Mouse (Mus musculus): ENCODE measurements around the gene Spag6. TPM values are rescaled to one million over a fixed set of nuclear protein-coding genes. Genes with fewer than 3 reads are reported as not detected.

The Spag6 gene
- not detected in 2 replicates for polyA plus RNA-seq (2012; ENCODE audit: insufficient read depth, insufficient read length, low replicate concordance, missing spikeins)

DNA sequence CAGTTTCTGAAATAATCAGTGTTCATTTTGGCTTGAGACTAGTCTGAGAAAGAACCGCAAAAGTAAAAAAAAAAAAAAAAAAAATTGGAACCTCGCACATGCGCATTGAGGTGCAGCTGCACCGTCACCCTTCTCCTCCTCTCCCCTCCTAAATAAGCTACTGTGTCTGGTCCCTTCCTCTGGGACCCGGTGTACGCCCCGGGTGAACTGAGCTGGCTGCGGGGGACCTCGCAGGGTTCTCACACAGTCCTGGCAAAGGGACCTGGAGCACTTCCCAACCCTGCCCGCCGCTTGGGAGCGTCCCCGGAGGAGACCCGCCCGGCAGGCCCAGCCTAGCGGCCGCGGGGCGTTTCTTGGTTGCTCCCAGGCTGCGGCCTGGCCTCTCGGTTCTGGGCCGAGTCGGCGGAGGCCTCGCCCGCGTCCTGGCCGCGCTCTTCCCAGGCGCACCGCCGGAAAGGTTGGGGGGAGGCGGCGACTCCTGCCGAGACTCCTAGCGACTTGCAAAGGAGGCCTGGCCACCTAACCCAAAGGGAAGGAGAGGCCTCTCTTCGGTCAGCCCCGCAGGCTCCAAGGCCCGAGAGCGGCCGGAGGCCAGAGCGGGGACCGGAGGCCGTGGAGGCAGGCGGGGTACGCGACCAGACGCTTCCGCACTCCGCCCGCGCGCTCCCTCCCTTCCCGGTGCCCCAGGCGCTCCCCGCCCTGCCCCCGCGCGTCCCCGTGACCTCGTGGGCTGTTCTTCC is at the start of gene Spag6:
TSS of gene Spag6 (plus strand) at position 162 of the 740 bp plus-strand sequence.
- Histone ChIP-seq H3K27ac (ENCODE audit: insufficient read depth, low read depth, low read length) (peak within 1 kb of the TSS; percentile 63), H3K4me3 (ENCODE audit: insufficient read depth, low read depth, low read length) (peak within 1 kb of the TSS; percentile 68), H3K4me1 (ENCODE audit: control insufficient read depth, insufficient read depth, low read length) (peaks cover 17% of the 10 kb centered on the region)
- under 1% methylated on average over 61 of the region's 61 CpGs for whole genome bisulfite sequencing
- TF ChIP-seq POLR2A (IDR thresholded peaks at IDR 0.05; ENCODE audit: insufficient read depth, low read depth, low read length) = no peak; the same call in 1 of the 2 replicates
- TF ChIP-seq CTCF (IDR thresholded peaks at IDR 0.05; ENCODE audit: insufficient read depth, low read depth, low read length) = no peak

DNA sequence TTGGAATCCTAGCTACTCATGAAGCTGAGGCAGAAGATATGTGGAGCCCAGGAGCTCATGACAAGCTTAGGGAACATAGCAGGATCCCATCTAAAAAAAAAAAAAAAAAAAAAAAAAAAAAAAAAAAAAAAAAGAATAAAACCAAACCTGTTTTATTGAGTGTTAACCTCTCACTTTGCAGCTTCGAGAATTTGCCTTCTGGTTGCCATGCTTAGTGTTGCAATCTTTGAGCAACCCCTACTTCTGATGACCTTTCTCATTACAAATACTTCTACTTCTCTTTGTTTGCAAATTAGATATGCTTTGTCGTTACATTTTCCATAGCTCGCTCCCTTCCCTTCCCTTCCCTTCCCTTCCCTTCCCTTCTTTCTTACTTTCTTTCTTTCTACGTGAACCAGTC is 45.3 kb upstream of the Spag6 start:
- TF ChIP-seq POLR2A (IDR thresholded peaks at IDR 0.05; ENCODE audit: insufficient read depth, low read depth, low read length) = no peak
- TF ChIP-seq CTCF (IDR thresholded peaks at IDR 0.05; ENCODE audit: insufficient read depth, low read depth, low read length) = no peak
- Histone ChIP-seq H3K4me1 (ENCODE audit: control insufficient read depth, insufficient read depth, low read length) (no peaks in the 10 kb centered on the region), H3K4me3 (ENCODE audit: insufficient read depth, low read depth, low read length) (no peak overlapping the region), H3K27ac (ENCODE audit: insufficient read depth, low read depth, low read length) (no peak overlapping the region)
- WGBS = 92% methylated on average over 3 of the region's 4 CpGs

GRCm38 (mm10) chr2:18654821-18655220 is 39.0 kb upstream of the Spag6 start:
- WGBS = 81% methylated on average over 5 of the region's 5 CpGs
- no peaks in the 10 kb centered on the region for H3K4me1 ChIP-seq (ENCODE audit: control insufficient read depth, insufficient read depth, low read length)
- TF ChIP-seq CTCF (IDR thresholded peaks at IDR 0.05; ENCODE audit: insufficient read depth, low read depth, low read length) = no peak
- no peak for TF ChIP-seq POLR2A (IDR thresholded peaks at IDR 0.05; ENCODE audit: insufficient read depth, low read depth, low read length)
- H3K27ac ChIP-seq (ENCODE audit: insufficient read depth, low read depth, low read length) = no peak overlapping the region
- no peak overlapping the region for H3K4me3 ChIP-seq (ENCODE audit: insufficient read depth, low read depth, low read length)

- 90% methylated on average over 3 of the region's 3 CpGs for WGBS
- TF ChIP-seq CTCF (IDR thresholded peaks at IDR 0.05; ENCODE audit: insufficient read depth, low read depth, low read length) (no peak), POLR2A (IDR thresholded peaks at IDR 0.05; ENCODE audit: insufficient read depth, low read depth, low read length) (no peak)
- H3K27ac ChIP-seq (ENCODE audit: insufficient read depth, low read depth, low read length) = no peak overlapping the region
- no peaks in the 10 kb centered on the region for H3K4me1 ChIP-seq (ENCODE audit: control insufficient read depth, insufficient read depth, low read length)
- H3K4me3 ChIP-seq (ENCODE audit: insufficient read depth, low read depth, low read length) = no peak overlapping the region
Observed at GRCm38 (mm10) chr2:18664003-18664402, 29.8 kb upstream of the Spag6 start.

DNA sequence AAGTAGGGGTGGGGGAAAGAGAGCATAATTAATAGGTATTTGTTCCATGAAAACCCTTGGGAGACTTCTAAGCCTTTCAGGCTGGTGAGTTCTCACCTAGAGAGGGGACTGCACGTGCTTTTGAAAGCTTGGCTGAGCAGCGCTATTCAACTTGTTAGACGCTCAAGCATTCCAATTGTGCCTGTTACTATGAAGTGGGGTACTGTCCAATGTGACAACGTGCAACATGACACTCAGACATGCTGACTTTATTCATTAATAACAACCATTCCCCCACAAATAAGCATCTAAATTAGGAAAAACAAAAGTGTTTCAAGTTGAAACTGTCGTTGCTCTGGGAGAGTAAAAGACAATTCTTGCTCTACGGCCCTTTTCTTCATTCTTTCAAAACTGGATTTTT is 22.8 kb upstream of the Spag6 start:
- Histone ChIP-seq H3K4me1 (ENCODE audit: control insufficient read depth, insufficient read depth, low read length) (peaks cover 4% of the 10 kb centered on the region; the same call in 1 of the 2 replicates), H3K27ac (ENCODE audit: insufficient read depth, low read depth, low read length) (no peak overlapping the region), H3K4me3 (ENCODE audit: insufficient read depth, low read depth, low read length) (no peak overlapping the region)
- 62% methylated on average over 6 of the region's 6 CpGs for WGBS
- TF ChIP-seq CTCF (IDR thresholded peaks at IDR 0.05; ENCODE audit: insufficient read depth, low read depth, low read length) (no peak), POLR2A (IDR thresholded peaks at IDR 0.05; ENCODE audit: insufficient read depth, low read depth, low read length) (no peak)

GRCm38 (mm10) chr2:18672133-18672765 is 21.6 kb upstream of the Spag6 start, which contains the start of gene Commd3:
Gene Commd3, plus strand, starts transcription at chr2:18672384.
- TF ChIP-seq CTCF (IDR thresholded peaks at IDR 0.05; ENCODE audit: insufficient read depth, low read depth, low read length) (no peak), POLR2A (IDR thresholded peaks at IDR 0.05; ENCODE audit: insufficient read depth, low read depth, low read length) (peak; percentile 82)
- peak within 1 kb of the TSS; percentile 82 for H3K4me3 ChIP-seq (ENCODE audit: insufficient read depth, low read depth, low read length)
- H3K27ac ChIP-seq (ENCODE audit: insufficient read depth, low read depth, low read length) = peak within 1 kb of the TSS; percentile 96
- WGBS = under 1% methylated on average over 91 of the region's 91 CpGs
- H3K4me1 ChIP-seq (ENCODE audit: control insufficient read depth, insufficient read depth, low read length) = peaks cover 6% of the 10 kb centered on the region; the same call in 1 of the 2 replicates

GRCm38 (mm10) chr2:18672766-18673164 is 21.1 kb upstream of the Spag6 start:
- WGBS = 0% methylated on average over 11 of the region's 11 CpGs
- TF ChIP-seq POLR2A (IDR thresholded peaks at IDR 0.05; ENCODE audit: insufficient read depth, low read depth, low read length) = no peak
- no peak for TF ChIP-seq CTCF (IDR thresholded peaks at IDR 0.05; ENCODE audit: insufficient read depth, low read depth, low read length)

GRCm38 (mm10) chr2:18673766-18674165 is 20.1 kb upstream of the Spag6 start:
- peaks cover 6% of the 10 kb centered on the region; the same call in 1 of the 2 replicates for H3K4me1 ChIP-seq (ENCODE audit: control insufficient read depth, insufficient read depth, low read length)
- H3K27ac ChIP-seq (ENCODE audit: insufficient read depth, low read depth, low read length) = no peak overlapping the region
- TF ChIP-seq CTCF (IDR thresholded peaks at IDR 0.05; ENCODE audit: insufficient read depth, low read depth, low read length) (no peak), POLR2A (IDR thresholded peaks at IDR 0.05; ENCODE audit: insufficient read depth, low read depth, low read length) (no peak)
- WGBS = 83% methylated on average over 4 of the region's 4 CpGs
- H3K4me3 ChIP-seq (ENCODE audit: insufficient read depth, low read depth, low read length) = no peak overlapping the region

More at GRCm38 (mm10) chr2:18672766-18673164, 21.1 kb upstream of the Spag6 start:
- H3K4me1 ChIP-seq (ENCODE audit: control insufficient read depth, insufficient read depth, low read length) = peaks cover 6% of the 10 kb centered on the region; the same call in 1 of the 2 replicates
- H3K27ac ChIP-seq (ENCODE audit: insufficient read depth, low read depth, low read length) = peak overlapping the region; percentile 96
- peak overlapping the region; percentile 82 for H3K4me3 ChIP-seq (ENCODE audit: insufficient read depth, low read depth, low read length)

Data from olfactory bulb, adult 2 months (tissue).